In the genomic region with DNA sequence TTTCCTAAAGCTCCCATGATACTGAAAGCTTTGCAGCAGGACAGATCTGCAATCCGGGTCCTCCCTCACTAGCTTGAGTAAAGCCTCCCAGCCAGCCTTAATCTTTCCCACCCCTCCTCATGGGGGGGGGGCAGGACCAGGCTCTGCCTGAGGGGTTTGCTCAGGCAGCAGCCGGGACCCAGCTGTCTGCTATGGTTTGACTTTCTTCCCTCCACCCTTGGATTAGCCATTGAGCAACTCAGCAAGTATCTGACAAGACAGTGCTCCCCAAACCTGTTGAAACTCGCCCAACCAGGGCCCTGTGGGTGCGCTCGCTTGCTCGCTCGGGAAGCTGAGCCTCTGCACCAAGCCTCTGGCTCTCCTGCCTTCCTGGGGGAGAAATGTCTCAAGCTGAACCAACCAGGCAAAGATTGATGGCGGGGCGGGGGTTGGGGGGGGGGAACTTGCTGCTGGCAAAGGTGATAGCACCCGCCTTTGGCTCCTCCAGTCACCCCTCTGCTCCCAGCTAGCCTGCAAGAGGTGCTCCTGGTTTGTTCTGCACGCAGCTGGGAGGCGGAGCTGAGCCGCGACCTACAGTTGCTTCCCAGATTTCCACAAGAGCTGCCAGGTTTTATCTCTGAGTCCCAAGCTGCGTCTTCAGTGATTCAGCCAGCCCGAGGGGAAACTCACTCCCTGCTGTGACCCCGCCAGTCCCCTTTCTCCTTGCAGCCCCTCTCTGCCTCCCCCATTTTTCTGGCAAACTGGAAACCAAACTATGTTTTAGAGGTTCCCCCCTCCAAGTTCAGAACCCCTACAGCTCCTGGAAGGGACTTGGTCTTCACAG, we compare ENCODE assay signal across 12 mouse cellular contexts. TPM values are rescaled to one million over a fixed set of nuclear protein-coding genes. Genes with fewer than 3 reads are reported as not detected.
A peak's percentile ranks its signal among the peaks of the same experiment; 100 is the strongest.
DNase-seq lines count a peak whose midpoint lies in the region; ATAC-seq and TF ChIP-seq lines count a peak whose summit lies in the region.
"Had no signal": no experiment of that assay in that cellular context is flagged by ENCODE, and none has a peak within 500 bp of the region (broad histone marks: within the 10 kb centered on the region; RNA-seq: fewer than 3 reads in every experiment).

No protein-coding gene starts in this region.

- no peak for TF ChIP-seq CTCF in intestine, postnatal 0 days (IDR thresholded peaks at IDR 0.05; ENCODE audit: low read depth)

- no peak overlapping the region for H3K4me3 ChIP-seq in intestine, embryonic 15.5 days (replicated peaks)
- no peak overlapping the region for H3K4me3 ChIP-seq in intestine, postnatal 0 days (ENCODE audit: low read depth, low read length)
- H3K4me3 ChIP-seq in heart, embryonic 14.5 days (ENCODE audit: control insufficient read depth in 1 of 2, insufficient read depth in 1 of 2, low read depth in 1 of 2, low read length in 2 of 2), result no peak overlapping the region
- no peak overlapping the region for H3K4me3 ChIP-seq in midbrain, embryonic 11.5 days (ENCODE audit: low read depth, low read length)
- H3K4me3 ChIP-seq: erythroblast, embryonic 14.5 days had no signal

- no peaks in the 10 kb centered on the region for H3K9me3 ChIP-seq in intestine, embryonic 15.5 days
- no peaks in the 10 kb centered on the region for H3K9me3 ChIP-seq in intestine, postnatal 0 days (ENCODE audit: control insufficient read depth)
- H3K9me3 ChIP-seq in heart, embryonic 14.5 days (ENCODE audit: control insufficient read depth, low read length), result no peaks in the 10 kb centered on the region
- H3K9me3 ChIP-seq in midbrain, embryonic 11.5 days (ENCODE audit: control insufficient read depth, low read length), result no peaks in the 10 kb centered on the region

- DNase-seq in 3134 (ENCODE audit: extremely low read depth, insufficient read length, low spot score), result peak; percentile 50
- DNase-seq in ZHBTc4 (ENCODE audit: low read depth, low spot score), result peak; percentile 32
- no peak for DNase-seq in midbrain, embryonic 11.5 days (ENCODE audit: low spot score, missing footprints)
- no peak for DNase-seq in liver
- no peak for DNase-seq in thymus, postnatal 0 days (ENCODE audit: low spot score)
- DNase-seq: thymus, adult 18-20 months had no signal

- 0 out of 2 replicates have a peak overlapping the region, but pooled peaks have one; percentile 7 for H3K27ac ChIP-seq in intestine, embryonic 15.5 days
- no peak overlapping the region for H3K27ac ChIP-seq in intestine, postnatal 0 days (ENCODE audit: low read depth, low read length)
- no peak overlapping the region for H3K27ac ChIP-seq in heart, embryonic 14.5 days (replicated peaks in 1 of 2; ENCODE audit: control insufficient read depth in 1 of 2, insufficient read depth in 1 of 2, low read depth in 2 of 2, low read length in 2 of 2)
- H3K27ac ChIP-seq in midbrain, embryonic 11.5 days (ENCODE audit: low read depth, low read length), result no peak overlapping the region
- H3K27ac ChIP-seq: hindbrain, embryonic 14.5 days had no signal

- H3K9ac ChIP-seq in intestine, embryonic 15.5 days, result no peak overlapping the region
- no peak overlapping the region for H3K9ac ChIP-seq in intestine, postnatal 0 days (ENCODE audit: low read depth, low read length)
- no peak overlapping the region for H3K9ac ChIP-seq in heart, embryonic 14.5 days (ENCODE audit: low read length)
- H3K9ac ChIP-seq in midbrain, embryonic 11.5 days (ENCODE audit: low read length), result no peak overlapping the region
- H3K9ac ChIP-seq: hindbrain, embryonic 14.5 days had no signal

- 17% methylated on average over 17 of the region's 17 CpGs for WGBS in intestine, embryonic 15.5 days
- 18% methylated on average over 17 of the region's 17 CpGs for WGBS in intestine, postnatal 0 days
- WGBS in heart, embryonic 14.5 days, result 9% methylated on average over 17 of the region's 17 CpGs
- 8% methylated on average over 17 of the region's 17 CpGs for WGBS in midbrain, embryonic 11.5 days

- no peaks in the 10 kb centered on the region for H3K36me3 ChIP-seq in intestine, embryonic 15.5 days
- no peaks in the 10 kb centered on the region for H3K36me3 ChIP-seq in intestine, postnatal 0 days (ENCODE audit: control insufficient read depth, insufficient read depth)
- H3K36me3 ChIP-seq in heart, embryonic 14.5 days (ENCODE audit: control insufficient read depth, insufficient read depth, low read length), result no peaks in the 10 kb centered on the region
- H3K36me3 ChIP-seq in midbrain, embryonic 11.5 days (ENCODE audit: control insufficient read depth, insufficient read depth, low read length), result no peaks in the 10 kb centered on the region
- H3K36me3 ChIP-seq: G1E had no signal

- H3K4me1 ChIP-seq in intestine, embryonic 15.5 days (replicated peaks), result peaks cover 26% of the 10 kb centered on the region
- 0 out of 2 replicates have a peak, but pooled peaks cover 1% of the 10 kb centered on the region for H3K4me1 ChIP-seq in intestine, postnatal 0 days (replicated peaks; ENCODE audit: control insufficient read depth, insufficient read depth, low read length)
- peaks cover 3 to 11% of the 10 kb centered on the region in 2 experiments; a peak in 3 of 4 replicates for H3K4me1 ChIP-seq in heart, embryonic 14.5 days (ENCODE audit: control insufficient read depth in 2 of 2, insufficient read depth in 2 of 2, low read length in 2 of 2)
- H3K4me1 ChIP-seq in midbrain, embryonic 11.5 days (ENCODE audit: control insufficient read depth, insufficient read depth, low read length), result peaks cover 17% of the 10 kb centered on the region

- ATAC-seq in intestine, embryonic 15.5 days, result peak; percentile 13; the same call in 1 of the 2 replicates
- no peak for ATAC-seq in intestine, postnatal 0 days
- ATAC-seq in heart, embryonic 14.5 days (ENCODE audit: insufficient number of reproducible peaks, insufficient read depth, low FRiP score, low read depth), result no peak
- ATAC-seq in midbrain, embryonic 11.5 days (ENCODE audit: low FRiP score), result no peak

- no peak overlapping the region for H3K4me2 ChIP-seq in intestine, embryonic 15.5 days (replicated peaks)
- H3K4me2 ChIP-seq in intestine, postnatal 0 days (replicated peaks; ENCODE audit: low read depth), result no peak overlapping the region; the same call in 1 of the 2 replicates
- H3K4me2 ChIP-seq in heart, embryonic 14.5 days (ENCODE audit: low read length), result peak overlapping the region; percentile 39
- H3K4me2 ChIP-seq in midbrain, embryonic 11.5 days, result no peak overlapping the region
- H3K4me2 ChIP-seq: hindbrain, embryonic 14.5 days had no signal

- peaks cover 52% of the 10 kb centered on the region for H3K27me3 ChIP-seq in intestine, embryonic 15.5 days (replicated peaks)
- H3K27me3 ChIP-seq in intestine, postnatal 0 days (replicated peaks; ENCODE audit: control insufficient read depth, insufficient read depth, low read length), result peaks cover 21% of the 10 kb centered on the region
- H3K27me3 ChIP-seq in heart, embryonic 14.5 days (ENCODE audit: control insufficient read depth, insufficient read depth, low read length), result peaks cover 69% of the 10 kb centered on the region
- H3K27me3 ChIP-seq in midbrain, embryonic 11.5 days (ENCODE audit: control insufficient read depth, insufficient read depth, low read length), result peaks cover 31% of the 10 kb centered on the region

RNA-seq across cellular contexts. Expression of a gene that starts 5.5 kb away (rescaled TPM):
- 2.8 and 4.0 TPM in 2 replicates for polyA plus RNA-seq in intestine, embryonic 15.5 days (2015; fragmentation: Nextera tagmentation; extraction: Ambion mirVana)
- 2.1 and 2.4 TPM in 2 replicates for polyA plus RNA-seq in intestine, postnatal 0 days (2015; fragmentation: Nextera tagmentation; extraction: Ambion mirVana)
- polyA plus RNA-seq in heart, embryonic 14.5 days (2014; fragmentation: Nextera tagmentation; extraction: Ambion mirVana), result 1.8 and 2.2 TPM in 2 replicates
- polyA plus RNA-seq in midbrain, embryonic 11.5 days (2014; fragmentation: Nextera tagmentation; extraction: Ambion mirVana), result 1.0 and 1.4 TPM in 2 replicates
- polyA plus RNA-seq in thymus, postnatal 0 days (2015; fragmentation: Nextera tagmentation; extraction: Ambion mirVana), result 8.5 and 11.7 TPM in 2 replicates
- polyA plus RNA-seq: G1E had no signal

Comparison
In these comparisons a context has a peak if more than half of its experiments do, and no peak if none do; other contexts are left out.
1. DNase-seq: peak in 3134 (single experiment) and ZHBTc4 (single experiment); none in midbrain, embryonic 11.5 days (single experiment), liver (single experiment) and thymus, postnatal 0 days (single experiment).